Mouse (Mus musculus) forebrain, embryonic 13.5 days (tissue): ENCODE measurements around the gene Antxr1. TPM values are rescaled to one million over a fixed set of nuclear protein-coding genes. Genes with fewer than 3 reads are reported as not detected.

Experiments used
- polyA plus RNA-seq: library from polyadenylated mRNA; unstranded; fragments of >200 nt; fragmentation: Nextera tagmentation; extraction: Ambion mirVana; gene quantifications from 2 replicates; pipeline ENCODE4 v1.2.1, GENCODE M21; 2015

Gene Antxr1
- polyA plus RNA-seq, 1 experiment from 2014 or later = 2.7 TPM

Other genes with a start within 250 kb of the Antxr1 start
- 0.14 and 0.18 TPM in 2 replicates for gene D6Ertd527e, start 231.1 kb downstream of the Antxr1 start, polyA plus RNA-seq
- gene Gkn1, start 15.1 kb upstream of the Antxr1 start, polyA plus RNA-seq = not detected in 2 replicates
- gene Gkn2, start 37.5 kb upstream of the Antxr1 start, polyA plus RNA-seq = not detected in 2 replicates
- gene Gkn3, start 53.1 kb upstream of the Antxr1 start, polyA plus RNA-seq = not detected in 2 replicates
- gene Bmp10, start 93.2 kb upstream of the Antxr1 start, polyA plus RNA-seq = not detected in 2 replicates
- 1.2 and 1.8 TPM in 2 replicates for gene Arhgap25, start 197.4 kb upstream of the Antxr1 start, polyA plus RNA-seq